Mouse (Mus musculus) olfactory bulb, adult 2 months (tissue): ENCODE measurements around the gene Mmp9. TPM values are rescaled to one million over a fixed set of nuclear protein-coding genes. Genes with fewer than 3 reads are reported as not detected.
A peak's percentile ranks its signal among the peaks of the same experiment; 100 is the strongest.

ENCODE experiments used
- H3K27ac ChIP-seq: fragments of 200-500 bp; 2 replicates; pipeline ENCODE4 v1.5.1; 2012; ENCODE audit warnings: low read depth, low read length; ENCODE audit not compliant: insufficient read depth
- H3K4me1 ChIP-seq: fragments of 200-500 bp; 2 replicates; pipeline ENCODE4 v1.6.1; 2012; ENCODE audit warnings: low read length; ENCODE audit not compliant: control insufficient read depth, insufficient read depth
- H3K4me3 ChIP-seq: fragments of 200-500 bp; 2 replicates; pipeline ENCODE4 v1.5.1; 2012; ENCODE audit warnings: mild to moderate bottlenecking, low read depth, low read length, moderate library complexity; ENCODE audit not compliant: insufficient read depth
- CTCF ChIP-seq: fragments of 200-500 bp; IDR thresholded peaks from 2 replicates; pipeline ENCODE4 v1.5.1; 2012; ENCODE audit warnings: low read depth, mild to moderate bottlenecking, low read length, moderate library complexity; ENCODE audit not compliant: insufficient read depth
- POLR2A ChIP-seq: fragments of 200-500 bp; IDR thresholded peaks from 2 replicates; pipeline ENCODE4 v1.6.1; 2012; ENCODE audit warnings: mild to moderate bottlenecking, low read depth, low read length, moderate library complexity; ENCODE audit not compliant: insufficient read depth
- WGBS: fragments of 180-500 bp; shearing (Covaris S2); methylation state at CpG from one replicate; pipeline ENCODE4 v1.1.7; 2018; 5-methylcytosine and 5-hydroxymethylcytosine counted together
- polyA plus RNA-seq: library from polyadenylated mRNA; stranded (reverse); fragments of >200 nt; gene quantifications from 2 replicates; pipeline ENCODE4 v1.2.4, GENCODE M21; 2012; ENCODE audit warnings: low replicate concordance; ENCODE audit not compliant: missing spikeins, insufficient read depth, insufficient read length

Mmp9 gene
- polyA plus RNA-seq, 1 experiment: not detected

GRCm38 (mm10) chr2:164899723-164900459, 40.7 kb upstream of the Mmp9 start:
- WGBS: 90% methylated on average over 16 of the region's 16 CpGs
- H3K4me1 ChIP-seq: no peaks in the 10 kb centered on the region
- H3K4me3 ChIP-seq: no peak overlapping the region
- no peak overlapping the region for H3K27ac ChIP-seq
- TF ChIP-seq POLR2A (no peak), CTCF (no peak)

DNA sequence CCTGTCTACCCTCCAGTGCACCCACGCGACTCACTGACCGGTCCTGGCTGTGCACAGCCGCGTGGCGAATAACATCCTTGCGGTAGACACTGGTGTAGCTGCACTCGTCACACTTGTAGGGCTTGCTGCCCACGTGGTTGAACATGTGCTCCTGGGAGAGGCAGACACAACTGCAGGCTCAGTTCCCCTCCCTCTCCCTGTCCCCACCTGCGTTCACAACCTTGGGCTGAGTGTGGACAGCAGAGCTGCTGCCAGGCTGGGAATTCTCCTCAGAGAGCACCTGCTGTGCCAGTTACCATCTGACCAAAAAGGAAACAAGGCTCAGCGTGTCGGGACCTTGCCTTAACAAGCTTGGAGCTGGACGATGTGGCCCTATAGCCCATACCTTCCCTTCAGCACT, 39.2 kb upstream of the Mmp9 start:
- Histone ChIP-seq H3K27ac (no peak overlapping the region), H3K4me3 (no peak overlapping the region), H3K4me1 (no peaks in the 10 kb centered on the region)
- WGBS: 86% methylated on average over 13 of the region's 13 CpGs
- TF ChIP-seq POLR2A (no peak), CTCF (no peak)

GRCm38 (mm10) chr2:164903496-164903895, 37.1 kb upstream of the Mmp9 start:
- WGBS: 73% methylated on average over 1 of the region's 1 CpGs
- Histone ChIP-seq H3K4me1 (no peaks in the 10 kb centered on the region; the same call in 1 of the 2 replicates), H3K4me3 (no peak overlapping the region), H3K27ac (no peak overlapping the region)
- no peak for TF ChIP-seq CTCF
- TF ChIP-seq POLR2A: no peak

GRCm38 (mm10) chr2:164906071-164906470, 34.5 kb upstream of the Mmp9 start:
- Histone ChIP-seq H3K4me3 (no peak overlapping the region), H3K4me1 (peaks cover 11% of the 10 kb centered on the region), H3K27ac (no peak overlapping the region)
- over 99% methylated on average over 4 of the region's 4 CpGs for WGBS
- TF ChIP-seq CTCF (no peak), POLR2A (no peak)

GRCm38 (mm10) chr2:164907511-164907910, 33.1 kb upstream of the Mmp9 start:
- Histone ChIP-seq H3K27ac (no peak overlapping the region), H3K4me3 (no peak overlapping the region), H3K4me1 (peaks cover 16% of the 10 kb centered on the region)
- no peak for TF ChIP-seq CTCF
- no peak for TF ChIP-seq POLR2A
- WGBS: 94% methylated on average over 12 of the region's 12 CpGs

GRCm38 (mm10) chr2:164908011-164908410, 32.6 kb upstream of the Mmp9 start:
- Histone ChIP-seq H3K27ac (no peak overlapping the region), H3K4me3 (no peak overlapping the region), H3K4me1 (peaks cover 16% of the 10 kb centered on the region)
- TF ChIP-seq CTCF (no peak), POLR2A (no peak)
- 95% methylated on average over 5 of the region's 5 CpGs for WGBS

DNA sequence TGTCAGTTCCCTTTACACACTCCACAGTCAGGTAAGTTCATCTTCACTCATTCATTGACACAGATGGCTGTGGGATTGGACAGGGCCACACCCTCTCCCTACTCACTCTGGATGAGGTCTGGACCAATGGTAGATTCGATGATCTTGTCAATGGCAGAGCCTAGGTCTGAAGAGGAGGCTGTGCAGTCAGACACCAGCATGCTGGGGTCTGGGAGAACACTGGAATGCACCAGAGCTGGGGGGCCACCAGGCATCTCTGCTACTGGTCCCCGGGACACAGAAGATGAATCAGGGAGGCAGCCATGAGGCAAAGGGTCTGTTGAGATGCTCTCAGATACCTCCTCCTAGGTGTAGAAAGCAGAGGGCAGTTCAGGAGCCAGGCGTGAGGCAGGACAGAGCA, 31.5 kb upstream of the Mmp9 start:
- Histone ChIP-seq H3K4me3 (no peak overlapping the region), H3K4me1 (peaks cover 21% of the 10 kb centered on the region), H3K27ac (no peak overlapping the region)
- TF ChIP-seq CTCF: no peak
- TF ChIP-seq POLR2A: no peak
- 86% methylated on average over 3 of the region's 3 CpGs for WGBS

DNA sequence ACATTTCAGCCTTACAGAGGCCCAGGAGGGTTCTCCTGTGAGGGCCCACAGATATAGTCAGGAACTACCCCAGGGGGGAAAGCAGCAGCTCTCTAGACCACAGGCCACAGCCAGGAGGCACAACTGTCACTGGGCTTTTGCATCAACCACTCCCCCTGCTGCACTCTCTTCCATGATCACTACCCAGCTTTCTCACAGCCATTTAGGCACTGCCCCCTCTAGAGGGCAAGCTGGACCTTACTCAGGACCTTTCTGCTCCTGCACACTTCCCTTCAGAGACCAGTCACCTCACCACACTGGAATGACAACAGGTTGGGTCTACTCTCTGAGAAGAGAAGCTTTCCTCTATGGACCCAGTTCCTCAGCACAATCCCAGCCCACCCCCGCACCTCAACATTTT, 31.0 kb upstream of the Mmp9 start:
- Histone ChIP-seq H3K4me3 (no peak overlapping the region), H3K4me1 (peaks cover 21% of the 10 kb centered on the region), H3K27ac (no peak overlapping the region)
- 72% methylated on average over 1 of the region's 1 CpGs for WGBS
- TF ChIP-seq CTCF (no peak), POLR2A (no peak)

GRCm38 (mm10) chr2:164910360-164911061, 30.1 kb upstream of the Mmp9 start:
- WGBS: 4% methylated on average over 37 of the region's 37 CpGs
- H3K4me3 ChIP-seq: peak overlapping the region; percentile 71
- TF ChIP-seq CTCF (no peak), POLR2A (no peak)

More at GRCm38 (mm10) chr2:164910360-164911061, 30.1 kb upstream of the Mmp9 start:
- Histone ChIP-seq H3K4me1 (peaks cover 21% of the 10 kb centered on the region), H3K27ac (peak overlapping the region; percentile 64)
